Mouse (Mus musculus) ES-E14 (cell line): ENCODE measurements at regions not wholly inside any gene's neighbourhood (a gene's known extent, or its start where the extent isn't known, plus 50 kb on each side); places are given as distances from the start of the nearest gene placed in this dataset.

Experiments used
- CHD2 ChIP-seq: IDR thresholded peaks from 2 replicates; pipeline ENCODE4 v1.6.1; 2014; ENCODE audit warnings: mild to moderate bottlenecking, low read depth, low read length, inconsistent platforms
- MAFK ChIP-seq: IDR thresholded peaks from 2 replicates; pipeline ENCODE4 v1.6.1; 2014; ENCODE audit warnings: mild to moderate bottlenecking, low read depth, low read length, inconsistent platforms; ENCODE audit not compliant: insufficient read depth
- ZC3H11A ChIP-seq: IDR thresholded peaks from 2 replicates; pipeline ENCODE4 v1.6.1; 2012; ENCODE audit warnings: low read depth, mild to moderate bottlenecking, inconsistent platforms, low read length, borderline replicate concordance

DNA sequence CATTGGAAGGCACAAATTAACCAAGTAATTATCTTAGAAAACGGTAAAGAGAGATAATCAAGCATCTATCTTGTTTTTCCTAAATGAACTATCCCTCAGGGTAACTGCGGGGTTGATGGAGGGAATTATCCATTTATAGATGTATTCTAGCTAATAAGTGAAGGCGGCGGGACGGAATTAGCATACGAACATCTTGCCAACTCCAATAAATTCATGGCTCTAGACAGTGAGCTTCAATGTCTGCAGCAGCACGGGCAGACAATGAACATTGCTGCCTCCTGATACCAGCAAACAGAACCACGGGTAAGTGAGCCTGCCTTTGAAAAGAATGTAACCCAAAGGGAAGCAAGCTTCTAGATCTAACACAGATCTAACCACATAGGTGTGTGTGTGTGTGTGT is 66.9 kb upstream of the Nmnat3 start:
- no peak for TF ChIP-seq CHD2
- no peak for TF ChIP-seq MAFK
- TF ChIP-seq ZC3H11A, result no peak
